Mouse (Mus musculus) layer of hippocampus, postnatal 14 days (tissue): ENCODE results near the gene Macrod1. TPM values are rescaled to one million over a fixed set of nuclear protein-coding genes. Genes with fewer than 3 reads are reported as not detected.

Experiments
- DNase-seq, 2 experiments: peaks; one replicate each; pipeline ENCODE4 v3.0.0; 2021 to 2022; ENCODE audit warnings: low spot score in 2 of 2, mixed read lengths in 1 of 2
- total RNA-seq, 2 experiments: library from RNA; stranded (reverse); gene quantifications; 2 replicates each; pipeline ENCODE4 v1.2.3; 2021

Macrod1 gene
- total RNA-seq, 2 experiments from 2014 or later, result 10.3 to 11.6 TPM

DNA sequence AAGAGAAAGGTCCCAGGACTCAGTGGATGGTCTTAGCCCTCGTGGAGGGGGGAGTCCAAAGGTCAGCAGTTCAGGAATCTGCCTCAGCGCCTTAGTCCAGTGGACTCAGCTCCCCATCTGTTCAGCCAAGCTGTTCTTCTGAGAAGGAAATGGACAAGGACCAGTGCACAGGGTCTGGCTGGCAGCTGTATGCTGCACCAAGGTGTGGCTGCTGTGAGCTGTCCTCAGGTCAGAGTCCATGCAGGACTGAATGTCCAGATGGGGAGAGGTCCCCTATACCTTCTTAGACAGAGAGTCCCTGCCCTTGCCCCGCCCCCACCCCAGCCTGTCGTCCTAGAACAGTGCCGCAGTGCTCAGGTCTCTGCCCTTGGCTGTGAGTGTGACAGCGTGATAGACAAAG is 135.0 kb downstream of the Macrod1 start:
- no peak for DNase-seq

DNA sequence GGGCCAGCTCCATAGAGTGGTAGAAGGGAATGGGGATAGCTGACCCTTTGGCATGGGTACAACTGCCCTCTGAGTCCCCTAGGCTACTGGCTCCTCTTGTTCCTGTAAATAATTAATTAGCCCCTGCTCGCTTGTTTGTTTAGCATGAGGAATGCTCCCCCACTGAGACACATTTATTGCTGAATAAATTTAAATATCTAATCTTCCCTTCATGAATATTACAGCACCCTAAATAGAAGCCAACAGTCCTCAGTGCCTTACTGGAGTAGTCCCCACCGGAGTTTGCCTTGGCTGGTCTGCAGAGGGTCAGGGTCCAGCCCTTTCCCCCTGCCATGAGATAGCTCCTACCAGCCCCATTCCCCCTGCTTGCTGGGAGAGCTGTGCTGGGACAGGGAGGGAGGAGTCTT is 136.0 kb downstream of the Macrod1 start:
- DNase-seq, result no peak

DNA sequence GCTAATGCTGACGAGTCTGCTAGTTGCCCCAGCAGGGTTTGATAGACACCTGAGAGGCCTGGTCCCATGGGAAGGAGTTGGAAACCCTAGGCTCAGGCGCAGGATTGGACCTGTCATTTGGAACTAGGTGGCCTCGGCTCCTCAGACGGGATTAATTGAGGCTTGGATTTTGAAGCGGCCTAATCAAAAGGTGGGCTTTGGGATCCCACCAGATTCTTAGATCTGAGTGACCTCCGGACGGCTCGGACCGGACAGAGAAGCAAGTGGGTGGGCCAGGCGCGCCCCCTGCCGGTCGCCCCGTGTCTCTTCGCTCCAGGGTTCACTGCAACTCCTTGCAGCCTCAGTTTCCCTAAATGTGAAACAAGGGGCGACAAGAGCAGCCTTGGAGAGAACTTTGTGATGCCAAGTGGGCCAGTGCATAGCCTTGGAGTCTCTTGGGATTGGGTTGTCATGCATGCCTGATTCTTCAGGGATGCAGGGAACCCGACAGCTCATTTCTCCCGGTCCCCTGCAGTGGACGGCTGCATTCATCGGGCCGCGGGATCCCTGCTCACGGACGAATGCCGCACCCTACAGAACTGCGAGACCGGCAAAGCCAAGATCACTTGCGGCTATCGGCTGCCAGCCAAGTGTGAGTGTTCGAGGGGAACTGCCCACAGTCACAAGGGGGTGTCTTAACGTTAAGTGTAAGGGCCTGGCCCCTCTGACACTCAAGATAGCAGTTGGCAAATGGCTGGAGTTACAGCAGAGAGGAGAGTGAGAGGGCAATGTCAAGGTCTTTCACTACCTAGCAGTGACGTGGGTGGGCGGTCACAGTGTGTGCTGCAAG is 139.5 kb downstream of the Macrod1 start:
- DNase-seq, result peak; percentile 59 to 60

DNA sequence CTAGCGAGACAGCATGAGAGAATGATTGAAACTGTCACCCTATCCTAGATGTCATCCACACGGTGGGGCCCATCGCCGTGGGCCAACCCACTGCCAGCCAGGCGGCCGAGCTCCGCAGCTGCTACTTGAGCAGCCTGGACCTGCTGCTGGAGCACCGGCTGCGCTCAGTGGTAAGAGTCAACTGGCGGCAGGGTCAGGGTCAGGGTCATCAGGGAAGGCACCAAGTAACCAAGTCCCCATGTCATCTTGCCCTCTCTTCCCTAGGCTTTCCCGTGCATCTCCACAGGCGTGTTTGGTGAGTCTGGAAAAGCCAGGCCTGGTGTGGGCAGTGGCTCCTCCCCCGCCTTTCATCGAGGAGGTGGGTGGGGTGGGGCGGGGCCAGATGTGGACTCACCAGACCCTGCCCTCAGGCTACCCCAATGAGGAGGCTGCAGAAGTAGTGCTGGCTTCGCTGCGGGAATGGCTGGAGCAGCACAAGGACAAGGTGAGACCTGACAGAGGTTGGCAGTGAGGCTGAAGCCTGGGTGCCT is 140.2 kb downstream of the Macrod1 start:
- DNase-seq, result no peak

DNA sequence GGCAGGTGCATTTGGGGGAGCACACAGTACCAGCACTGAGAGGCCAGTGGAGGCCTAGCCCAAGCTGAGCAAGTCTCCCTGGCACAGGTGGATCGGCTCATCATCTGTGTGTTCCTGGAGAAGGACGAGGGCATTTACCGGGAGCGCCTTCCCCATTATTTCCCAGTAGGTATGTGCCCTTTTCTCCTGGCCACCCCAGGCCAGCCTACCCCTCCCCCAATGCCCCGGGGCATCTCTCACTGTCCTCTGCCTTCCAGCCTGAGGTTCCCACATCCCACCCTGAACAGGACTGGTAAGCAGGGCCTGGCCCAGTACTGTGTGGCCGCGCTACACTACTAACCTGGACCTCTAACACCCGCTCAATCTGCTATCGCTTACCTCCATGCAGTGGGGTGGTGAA is 140.8 kb downstream of the Macrod1 start:
- no peak for DNase-seq

DNA sequence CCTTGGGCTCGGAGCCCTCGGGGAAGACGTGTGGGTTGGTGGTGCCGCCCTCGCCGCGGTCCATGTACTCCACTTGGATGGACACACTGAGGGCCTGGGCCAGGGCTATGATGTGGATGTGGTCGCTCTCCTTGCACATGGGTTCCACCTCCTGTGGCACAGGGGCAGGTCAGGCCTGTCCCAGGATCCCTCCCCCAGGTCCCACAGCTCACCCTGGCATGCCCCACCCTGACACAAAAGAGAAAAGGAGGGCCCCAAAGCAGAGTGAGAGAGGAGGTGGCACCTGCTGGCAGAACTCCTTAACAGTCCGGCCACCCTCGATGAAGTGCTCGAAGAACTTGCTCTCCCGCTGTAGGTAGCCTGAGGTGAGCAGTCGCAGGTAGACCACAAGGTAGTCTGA is 142.5 kb downstream of the Macrod1 start:
- no peak for DNase-seq

DNA sequence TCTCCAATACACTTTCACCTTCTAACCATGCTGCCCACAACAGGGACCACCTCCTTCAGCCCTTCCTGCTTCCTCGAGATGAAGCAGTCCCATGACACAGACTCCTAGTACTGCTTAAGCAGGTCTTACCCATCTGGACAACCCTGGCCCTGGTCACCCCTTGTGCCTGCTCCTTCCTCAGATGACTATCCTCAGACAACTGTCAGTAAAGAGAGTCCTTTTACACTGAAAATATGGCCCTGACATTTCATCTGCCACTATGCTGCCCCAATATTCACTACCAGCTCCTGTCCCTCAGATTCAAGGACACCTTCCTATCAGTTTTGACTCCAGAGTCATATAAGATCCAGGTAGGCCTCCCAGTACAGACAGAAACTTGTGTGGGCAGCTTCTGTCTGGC is 143.8 kb downstream of the Macrod1 start:
- no peak for DNase-seq

DNA sequence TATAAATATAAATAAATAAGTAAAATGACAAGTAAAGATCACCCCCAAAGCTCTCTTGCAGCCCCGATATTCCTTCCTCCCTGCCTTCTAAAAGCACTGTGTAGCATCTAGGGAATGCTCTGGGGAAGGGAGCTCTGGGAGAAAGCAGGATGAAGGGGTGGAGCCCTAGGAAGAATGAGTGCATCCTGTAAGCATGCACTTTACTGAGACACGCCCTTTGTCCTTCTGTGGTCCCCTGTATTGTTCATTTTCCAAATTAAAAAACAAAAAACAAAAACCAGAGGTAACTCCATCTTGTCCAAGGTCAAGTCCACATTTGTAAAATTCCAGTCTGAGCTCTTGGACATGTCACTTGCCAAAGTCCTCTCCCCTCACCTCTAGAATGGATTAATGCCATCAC is 148.3 kb downstream of the Macrod1 start:
- DNase-seq, result no peak

DNA sequence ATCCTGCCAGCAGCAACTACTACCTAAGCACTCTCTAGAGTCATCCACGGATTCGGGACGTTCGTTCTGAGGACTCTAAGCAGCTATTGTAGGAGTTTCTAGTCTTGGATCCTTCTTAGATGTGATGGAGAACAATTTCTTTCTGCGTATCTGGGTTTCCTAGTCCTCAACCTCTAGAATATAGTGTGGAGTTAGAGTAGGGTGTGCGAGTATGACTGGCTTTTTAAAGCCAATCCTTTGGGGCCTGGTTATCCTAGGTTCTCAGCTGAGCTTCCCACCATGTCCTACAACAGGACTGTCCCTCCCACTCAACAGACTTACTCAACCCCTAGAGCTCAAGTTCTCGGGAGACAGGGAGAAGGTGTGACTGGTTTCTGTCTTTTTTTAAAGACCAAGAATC is 148.7 kb downstream of the Macrod1 start:
- no peak for DNase-seq

DNA sequence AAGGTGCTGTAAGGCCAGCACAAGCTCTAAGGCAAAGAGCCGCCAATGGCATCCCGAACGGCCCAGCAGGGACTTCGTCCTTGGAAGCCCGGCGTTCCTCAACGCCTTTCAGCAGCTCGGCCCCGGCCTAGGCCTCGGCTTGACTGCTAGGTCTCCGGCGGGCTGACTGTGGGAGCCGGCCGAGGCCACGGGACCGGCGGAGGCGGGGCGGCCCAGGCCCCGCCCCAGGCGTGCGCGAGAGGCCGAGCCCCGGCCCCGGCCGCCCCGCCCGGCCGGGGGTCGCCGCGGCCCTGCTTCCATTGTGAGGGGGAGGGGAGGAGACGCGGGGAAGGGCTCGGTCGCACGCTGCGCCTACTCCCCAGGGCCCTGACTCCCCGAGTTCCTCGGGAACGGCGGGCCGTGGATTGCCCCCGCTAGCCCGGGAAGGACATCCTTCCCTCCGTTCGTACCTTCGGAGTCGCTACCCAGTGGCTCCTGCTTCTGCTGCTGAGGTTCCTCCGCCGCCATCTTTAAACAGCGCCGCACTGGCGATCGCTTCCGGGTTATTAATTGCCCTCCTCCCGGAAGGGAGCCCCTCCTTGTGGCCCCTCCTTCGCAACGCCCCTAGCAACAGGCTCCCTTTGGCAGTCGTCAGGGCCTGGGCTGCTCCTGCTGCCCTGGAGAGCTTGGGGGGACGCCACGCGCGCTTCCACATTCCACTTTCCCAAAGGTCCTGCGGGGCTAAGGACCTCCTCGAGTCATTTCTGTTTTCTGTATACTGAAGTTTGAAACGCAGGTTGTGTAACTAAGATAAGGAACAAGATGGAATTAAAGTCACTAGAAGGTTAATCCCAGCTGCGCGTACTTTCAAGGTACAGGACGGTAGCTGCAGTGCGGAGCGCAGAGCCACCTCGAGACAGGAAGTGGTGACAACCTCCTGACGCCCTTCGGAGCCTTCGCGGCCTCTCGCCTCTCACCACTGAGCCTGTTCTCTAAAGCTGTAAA is 149.4 kb downstream of the Macrod1 start, which contains the start of gene Otub1:
Gene Otub1 (minus strand): TSS at position 564 of the 984 bp plus-strand sequence.
- peak; percentile 93 to 95 for DNase-seq

DNA sequence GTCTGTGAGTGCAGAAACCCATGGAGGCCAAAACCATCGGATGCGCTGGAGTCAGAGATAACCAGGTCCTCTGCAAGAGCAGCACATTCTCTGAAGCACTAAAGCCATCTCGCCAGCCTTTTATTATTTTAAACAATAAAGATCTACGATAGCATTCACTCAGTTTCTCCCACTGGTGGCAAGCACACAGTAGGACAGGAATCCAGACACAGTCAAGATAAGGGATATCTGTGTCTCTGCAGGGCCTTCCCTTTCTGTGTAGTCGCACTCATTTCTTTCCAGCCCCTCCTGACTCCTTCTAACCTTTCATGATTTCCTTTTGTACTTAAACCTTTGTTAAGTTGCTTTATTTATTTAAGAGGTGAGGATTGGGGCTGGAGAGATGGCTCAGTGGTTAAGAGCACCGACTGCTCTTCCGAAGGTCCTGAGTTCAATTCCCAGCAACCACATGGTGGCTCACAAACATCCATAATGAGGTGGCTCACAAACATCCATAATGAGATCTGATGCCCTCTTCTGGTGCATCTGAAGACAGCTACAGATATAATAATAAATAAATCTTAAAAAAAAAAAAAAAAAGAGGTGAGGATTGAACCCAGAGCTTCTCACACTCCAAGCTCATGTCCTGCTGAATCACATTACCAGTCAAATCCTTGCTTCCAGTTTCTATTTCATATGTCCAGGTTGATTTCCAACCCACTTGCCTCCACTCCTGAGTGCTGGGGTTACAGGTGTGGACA is 153.5 kb downstream of the Macrod1 start:
- no peak for DNase-seq

DNA sequence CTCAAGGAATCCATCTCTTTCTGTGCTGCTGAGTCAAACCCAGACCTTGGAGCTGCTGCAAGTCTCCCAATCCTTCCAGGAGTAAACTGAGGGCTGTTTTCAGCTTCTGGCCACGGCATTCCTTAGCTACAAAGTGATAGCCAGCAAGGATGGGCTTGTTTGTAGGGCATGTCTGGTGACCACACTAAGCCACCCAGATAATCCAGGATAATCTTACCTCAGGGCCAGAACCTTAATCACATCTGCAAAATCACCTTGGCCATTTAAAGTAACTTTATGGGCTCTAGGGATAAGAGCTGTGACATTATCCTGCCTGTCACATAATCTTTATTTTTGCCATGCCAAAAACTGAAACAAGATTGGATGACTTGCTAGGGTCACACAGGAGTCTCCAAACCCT is 155.6 kb downstream of the Macrod1 start:
- DNase-seq, result no peak

DNA sequence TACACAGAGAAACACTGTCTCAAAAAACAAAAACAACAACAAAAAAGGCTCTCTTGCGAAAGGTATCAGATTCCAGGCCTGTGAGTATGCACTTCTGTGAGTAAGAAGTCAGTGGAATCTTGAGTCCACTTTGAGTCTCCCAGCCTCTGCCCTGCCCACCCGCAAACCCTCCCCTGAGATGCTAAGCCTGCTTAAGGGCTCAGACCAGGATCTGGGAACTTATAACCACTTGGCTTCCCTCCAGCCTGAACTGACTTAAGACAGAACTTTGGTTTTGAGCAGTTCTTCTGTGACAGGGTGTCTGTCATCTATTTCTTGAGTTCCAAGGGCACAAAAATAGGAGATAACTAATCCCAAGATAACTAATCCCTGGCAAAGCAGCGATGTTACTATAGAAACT is 156.4 kb downstream of the Macrod1 start:
- no peak for DNase-seq

DNA sequence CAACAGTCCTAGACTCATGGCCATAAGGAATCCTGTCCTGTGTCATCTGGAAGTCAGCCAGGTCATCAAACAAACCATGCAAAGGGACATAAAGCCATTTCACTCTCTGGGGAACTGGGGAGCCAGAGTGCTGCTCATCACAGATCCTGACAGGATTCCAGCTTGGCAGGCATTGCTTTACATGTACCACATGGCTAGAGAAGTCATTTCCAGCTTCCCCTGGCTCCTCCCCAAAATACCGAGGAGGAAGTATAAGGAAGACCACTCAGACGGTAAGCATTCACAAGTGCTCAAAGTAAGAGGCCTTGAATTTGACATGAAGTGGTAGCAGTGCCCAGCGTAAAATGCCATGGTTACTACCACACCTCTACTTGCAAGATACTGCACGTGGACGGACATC is 157.9 kb downstream of the Macrod1 start:
- DNase-seq, result peak in 1 of 2 experiments; percentile 60

DNA sequence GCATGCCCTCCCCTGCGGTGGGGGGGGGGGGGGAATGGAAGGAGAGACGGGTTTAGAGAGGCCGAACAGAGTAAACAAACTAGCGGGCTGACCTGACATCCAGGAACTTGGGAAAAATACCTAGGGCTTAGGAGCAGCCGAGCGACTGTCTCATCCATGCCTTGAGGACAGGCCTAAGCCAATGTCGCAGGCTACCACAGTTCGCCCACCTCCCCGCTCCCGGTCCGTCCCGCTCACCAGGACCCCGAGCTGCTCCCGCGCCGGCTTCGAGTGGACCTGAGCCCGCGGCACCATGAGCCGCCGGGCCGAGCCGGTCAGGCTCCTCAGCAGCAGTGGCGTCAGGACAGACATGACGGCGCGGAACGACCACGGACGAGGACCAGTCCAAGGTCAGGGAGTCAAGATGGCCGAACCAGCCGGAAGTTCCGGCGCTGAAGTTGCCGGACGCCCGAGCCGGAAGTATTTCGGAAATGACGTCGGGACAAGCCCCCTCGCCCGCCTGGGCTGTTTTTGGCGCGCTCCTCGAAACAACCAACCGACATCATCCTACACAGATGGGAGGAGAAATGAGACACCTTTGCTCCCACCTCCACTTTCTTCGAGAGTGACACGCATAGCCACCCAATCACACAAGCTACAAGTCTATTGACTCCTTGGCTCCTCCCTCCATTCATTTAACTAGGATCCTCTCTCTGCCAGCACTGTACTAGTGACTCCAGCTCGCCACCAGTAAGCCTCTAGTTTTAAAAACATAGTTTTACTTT is 160.7 kb downstream of the Macrod1 start, which contains the start of gene Cox8a:
Gene Cox8a (minus strand): TSS at position 455 of the 764 bp plus-strand sequence.
- peak; percentile 94 to 98 for DNase-seq

DNA sequence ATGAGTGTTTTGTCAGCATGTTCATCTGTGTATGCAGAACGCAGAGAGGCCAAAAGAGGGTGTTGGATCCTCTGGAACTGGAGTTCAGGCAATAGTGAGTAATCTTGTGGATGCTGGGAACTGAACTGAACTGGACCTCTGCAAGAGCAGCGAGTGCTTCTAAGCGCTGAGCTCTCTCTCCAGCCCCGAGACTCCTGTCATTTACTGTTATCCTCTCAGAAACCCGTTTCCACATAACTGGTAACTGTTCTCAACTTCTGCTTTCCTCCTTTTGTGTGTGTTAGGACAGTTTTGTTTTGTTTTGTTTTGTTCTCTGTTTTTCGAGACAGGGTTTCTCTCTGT is 161.3 kb downstream of the Macrod1 start:
- DNase-seq, result no peak

DNA sequence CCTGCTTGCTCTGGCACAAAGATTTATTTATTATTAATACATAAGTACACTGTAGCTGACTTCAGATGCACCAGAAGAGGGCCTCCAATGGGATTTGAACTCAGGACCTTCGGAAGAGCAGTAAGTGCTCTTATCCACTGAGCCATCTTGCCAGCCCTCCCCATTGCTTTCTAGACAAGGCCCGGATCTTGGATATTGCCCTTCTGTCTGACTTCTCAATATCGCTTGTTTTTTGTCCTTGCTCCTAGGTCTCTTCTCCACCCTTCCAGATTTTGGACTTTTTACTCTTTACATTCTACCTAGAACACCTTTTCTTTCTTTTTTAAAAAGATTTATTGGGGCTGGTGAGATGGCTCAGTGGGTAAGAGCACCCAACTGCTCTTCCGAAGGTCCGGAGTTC is 162.1 kb downstream of the Macrod1 start:
- no peak for DNase-seq

DNA sequence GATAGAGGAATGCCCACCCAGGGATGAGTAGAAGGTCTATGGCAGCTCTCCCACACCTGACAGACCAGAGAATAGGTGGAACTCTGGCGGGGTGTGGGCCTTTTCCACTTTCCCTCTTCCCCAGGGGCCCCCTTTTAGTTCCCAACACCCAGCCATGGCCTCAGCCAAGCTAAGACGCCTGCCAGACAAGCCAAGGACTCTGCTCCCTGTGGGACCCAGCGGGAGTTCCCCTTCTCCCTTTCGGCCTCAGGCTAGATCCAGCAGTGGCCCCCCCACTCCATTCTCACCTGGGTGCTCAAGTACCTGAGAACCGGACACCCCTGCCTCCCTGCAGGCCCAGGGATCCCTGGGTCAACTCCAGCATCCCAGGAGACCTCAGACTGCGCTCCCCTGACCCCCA is 165.6 kb downstream of the Macrod1 start:
- DNase-seq, result no peak

DNA sequence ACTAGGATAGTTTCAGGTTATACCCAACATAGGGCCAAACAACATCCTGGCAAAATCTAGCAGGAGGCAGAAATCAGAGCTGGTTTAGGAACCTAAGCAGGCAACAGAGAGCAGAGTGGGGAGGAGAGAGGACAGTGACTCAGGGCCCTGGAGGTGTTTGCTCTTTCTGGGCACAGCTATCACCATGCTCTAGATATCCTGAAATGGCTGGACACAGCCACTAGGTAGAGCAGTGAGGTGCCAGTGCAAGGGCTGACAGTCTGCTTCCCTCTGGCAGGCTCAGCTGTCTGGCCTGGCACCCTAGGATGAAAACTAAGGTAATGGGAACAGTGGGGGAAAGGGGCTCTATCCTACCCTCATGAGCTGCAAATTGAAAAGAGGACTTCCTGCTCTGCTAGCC is 166.9 kb downstream of the Macrod1 start:
- no peak for DNase-seq

DNA sequence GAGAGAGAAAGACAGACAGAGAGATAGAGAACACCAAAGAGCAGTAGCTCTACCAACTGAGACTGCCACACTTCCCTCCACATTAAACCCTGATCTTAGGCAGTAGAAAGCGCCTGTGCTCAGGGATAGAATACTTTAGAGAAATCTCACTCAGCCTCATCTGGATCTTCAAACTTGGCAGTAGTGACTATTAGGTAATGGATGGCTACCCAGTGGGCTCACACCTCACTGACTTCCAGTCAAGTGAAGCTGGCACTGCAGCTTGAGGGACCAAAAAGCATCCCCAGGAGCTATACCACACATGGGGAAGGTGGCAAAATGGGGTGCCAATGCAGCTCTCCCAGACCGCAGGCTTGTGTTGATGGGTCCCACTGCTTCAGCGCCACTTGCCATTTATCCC is 167.6 kb downstream of the Macrod1 start:
- DNase-seq, result no peak
